Comparison of ENCODE assay signal across 9 mouse cellular contexts in genomic region chr2:49734013-49734780, GRCm38 (mm10). TPM values are rescaled to one million over a fixed set of nuclear protein-coding genes. Genes with fewer than 3 reads are reported as not detected.
DNase-seq lines count a peak whose midpoint lies in the region; ATAC-seq and TF ChIP-seq lines count a peak whose summit lies in the region.
"Had no signal": no experiment of that assay in that cellular context is flagged by ENCODE, and none has a peak within 500 bp of the region (broad histone marks: within the 10 kb centered on the region; RNA-seq: fewer than 3 reads in every experiment).

No protein-coding gene starts in this region.

- intact Hi-C loops in heart, postnatal 10 days (cut with DNase I), result loop anchor here (2.0 to 5.0 kb wide), 2 partner anchors 375 to 827 kb away; no protein-coding TSS in a partner anchor

- peaks cover 0 to 5% of the 10 kb centered on the region in 2 experiments; a peak in 1 of 4 replicates for H3K4me1 ChIP-seq in ES-E14 (ENCODE audit: control insufficient read depth in 2 of 2, insufficient read depth in 2 of 2, low read length in 2 of 2, poor library complexity in 1 of 2)
- 0 out of 2 replicates have a peak, but pooled peaks cover 3% of the 10 kb centered on the region for H3K4me1 ChIP-seq in lung, postnatal 0 days (ENCODE audit: insufficient read depth, low read depth, low read length)

- TF ChIP-seq CTCF in lung, postnatal 0 days (IDR thresholded peaks at IDR 0.05), result peak; percentile 95

- H3K4me2 ChIP-seq in lung, postnatal 0 days (replicated peaks; ENCODE audit: low read depth, low read length), result peak overlapping the region; percentile 20; the same call in 1 of the 2 replicates

- H3K4me3 ChIP-seq in ES-E14 (ENCODE audit: insufficient read depth in 1 of 2, low read depth in 1 of 2, low read length in 2 of 2, poor library complexity in 1 of 2, severe bottlenecking in 1 of 2), result no peak overlapping the region
- H3K4me3 ChIP-seq in lung, postnatal 0 days (ENCODE audit: low read depth, low read length), result no peak overlapping the region

- peak; percentile 50 for ATAC-seq in lung, postnatal 0 days

- DNase-seq in ES-E14 (ENCODE audit: low read depth, low spot score), result peak; percentile 64
- DNase-seq in brain, embryonic 18.5 days (ENCODE audit: low read depth, low spot score), result peak; percentile 61
- peak; percentile 36 for DNase-seq in fibroblast of lung, adult 2 months (ENCODE audit: low read depth)
- peak; percentile 77 to 89 for DNase-seq in heart, postnatal 10 days
- DNase-seq in kidney, postnatal 4 days, result peak; percentile 78 to 83
- peak; percentile 91 for DNase-seq in lung, postnatal 0 days (ENCODE audit: low spot score)
- peak; percentile 95 for DNase-seq in retina, embryonic 14.5 days (ENCODE audit: low spot score)
- DNase-seq in urinary bladder, postnatal 36 days (ENCODE audit: low spot score in 2 of 2), result peak; percentile 49 to 62

- H3K36me3 ChIP-seq in ES-E14 (ENCODE audit: control insufficient read depth, insufficient read depth, low read length, poor library complexity, severe bottlenecking), result peaks cover 4% of the 10 kb centered on the region; the same call in 1 of the 2 replicates
- H3K36me3 ChIP-seq in lung, postnatal 0 days (ENCODE audit: insufficient read depth, low read length), result no peaks in the 10 kb centered on the region

- no peak overlapping the region for H3K27ac ChIP-seq in ES-E14 (ENCODE audit: insufficient read depth, low read depth, low read length, poor library complexity, severe bottlenecking)
- no peak overlapping the region for H3K27ac ChIP-seq in lung, postnatal 0 days (ENCODE audit: low read length)

- 50% methylated on average over 7 of the region's 7 CpGs for WGBS in lung, postnatal 0 days

- H3K9ac ChIP-seq in ES-E14 (ENCODE audit: insufficient read depth, low read depth, low read length, poor library complexity, severe bottlenecking), result no peak overlapping the region
- no peak overlapping the region for H3K9ac ChIP-seq in lung, postnatal 0 days (replicated peaks; ENCODE audit: low read depth)

- no peaks in the 10 kb centered on the region for H3K27me3 ChIP-seq in lung, postnatal 0 days (replicated peaks; ENCODE audit: insufficient read depth, low read length)

- TF ChIP-seq EP300 in lung, postnatal 0 days (IDR thresholded peaks at IDR 0.05), result no peak

- no peaks in the 10 kb centered on the region for H3K9me3 ChIP-seq in ES-E14 (ENCODE audit: control insufficient read depth, insufficient read depth, low read depth, low read length)
- no peaks in the 10 kb centered on the region for H3K9me3 ChIP-seq in lung, postnatal 0 days (ENCODE audit: low read length)
- H3K9me3 ChIP-seq: megakaryocyte, embryonic 14.5 days had no signal

- in situ Hi-C loops in ES-E14 (cut with MboI; ENCODE audit: low sequenced_read_pairs in 2 of 2, unreplicated experiment in 2 of 2), result loop anchor here in 1 of 2 experiments (10.0 to 25.0 kb wide), 2 partner anchors 369 to 822 kb away; no protein-coding TSS in a partner anchor

TF ChIP-seq in ES-E14, 5 proteins besides CTCF, POLR2A, EP300 and RAD21:
- TF ChIP-seq ZC3H11A (IDR thresholded peaks at IDR 0.05; ENCODE audit: borderline replicate concordance, low read depth, low read length) (peak; percentile 86; the same call in 1 of the 2 replicates), CHD2 (IDR thresholded peaks at IDR 0.05; ENCODE audit: low read depth, low read length) (no peak)

RNA-seq across cellular contexts. Expression of gene Lypd6b, which starts 53.3 kb away (rescaled TPM):
- total RNA-seq in ES-E14 (2012; rRNA removed), result 0.18 and 0.48 TPM in 2 replicates
- under 1 TPM in 1 of 2 experiments, not detected in 1; 0.29 TPM for total RNA-seq in heart, postnatal 10 days (2021)
- 3.9 and 5.0 TPM in 2 replicates for polyA plus RNA-seq in lung, postnatal 0 days (2015; fragmentation: Nextera tagmentation; extraction: Ambion mirVana)

Comparison
In these comparisons a context has a peak if more than half of its experiments do, and no peak if none do; other contexts are left out.
1. DNase-seq: peak in every context shown above with its lines; median percentile 95 in retina, embryonic 14.5 days; 91 in lung, postnatal 0 days; 83 in heart, postnatal 10 days; 80 in kidney, postnatal 4 days; 64 in ES-E14; 61 in brain, embryonic 18.5 days; 56 in urinary bladder, postnatal 36 days; 36 in fibroblast of lung, adult 2 months.